23 mouse cellular contexts compared by ENCODE assay signal in genomic region chr1:82798922-82799321, GRCm38 (mm10). TPM values are rescaled to one million over a fixed set of nuclear protein-coding genes. Genes with fewer than 3 reads are reported as not detected.
DNase-seq lines count a peak whose midpoint lies in the region; ATAC-seq and TF ChIP-seq lines count a peak whose summit lies in the region.
"Had no signal": no experiment of that assay in that cellular context is flagged by ENCODE, and none has a peak within 500 bp of the region (broad histone marks: within the 10 kb centered on the region; RNA-seq: fewer than 3 reads in every experiment).

No protein-coding gene starts in this region.

- H3K79me2 ChIP-seq in myocyte (ENCODE audit: control insufficient read depth, insufficient read depth): no peaks in the 10 kb centered on the region

- ATAC-seq in intestine, embryonic 16.5 days: peak; percentile 47
- ATAC-seq in hindbrain, embryonic 12.5 days (ENCODE audit: low FRiP score): no peak
- ATAC-seq: midbrain, embryonic 16.5 days had no signal

- no peak overlapping the region for H3K4me2 ChIP-seq in intestine, embryonic 16.5 days (ENCODE audit: low read depth, low read length)
- no peak overlapping the region for H3K4me2 ChIP-seq in myocyte (ENCODE audit: low read depth)
- no peak overlapping the region for H3K4me2 ChIP-seq in hindbrain, embryonic 12.5 days (replicated peaks)
- H3K4me2 ChIP-seq: embryonic facial prominence, embryonic 12.5 days; hindbrain, embryonic 15.5 days had no signal

- H3K9ac ChIP-seq in intestine, embryonic 16.5 days (ENCODE audit: low read depth, low read length): no peak overlapping the region
- H3K9ac ChIP-seq in hindbrain, embryonic 12.5 days: no peak overlapping the region
- H3K9ac ChIP-seq: embryonic facial prominence, embryonic 12.5 days; hindbrain, embryonic 15.5 days had no signal

- H3K36me3 ChIP-seq in intestine, embryonic 16.5 days (ENCODE audit: control insufficient read depth, insufficient read depth, low read length): no peaks in the 10 kb centered on the region
- no peaks in the 10 kb centered on the region for H3K36me3 ChIP-seq in myocyte (ENCODE audit: control insufficient read depth, insufficient read depth)
- H3K36me3 ChIP-seq in hindbrain, embryonic 12.5 days: no peaks in the 10 kb centered on the region
- H3K36me3 ChIP-seq: embryonic facial prominence, embryonic 12.5 days; hindbrain, embryonic 15.5 days had no signal

- H3K4me3 ChIP-seq in intestine, embryonic 16.5 days (ENCODE audit: low read length): no peak overlapping the region
- H3K4me3 ChIP-seq in myocyte: no peak overlapping the region
- H3K4me3 ChIP-seq in hindbrain, embryonic 12.5 days: no peak overlapping the region
- H3K4me3 ChIP-seq: embryonic facial prominence, embryonic 12.5 days; hindbrain, embryonic 15.5 days had no signal

- H3K9me3 ChIP-seq in intestine, embryonic 16.5 days (ENCODE audit: control insufficient read depth, low read length): no peaks in the 10 kb centered on the region
- H3K9me3 ChIP-seq in hindbrain, embryonic 12.5 days (replicated peaks): no peaks in the 10 kb centered on the region
- H3K9me3 ChIP-seq: embryonic facial prominence, embryonic 12.5 days; hindbrain, embryonic 15.5 days had no signal

- peak; percentile 9 for DNase-seq in gastrocnemius, postnatal 14 days
- DNase-seq in gastrocnemius, postnatal 25 days: no peak
- peak; percentile 40 for DNase-seq in lung, postnatal 10 days
- DNase-seq in lung, postnatal 25 days (ENCODE audit: low spot score): no peak
- no peak for DNase-seq in thymus, adult 18-20 months
- DNase-seq: adrenal gland, postnatal 25 days; cerebellum, postnatal 36 days; heart, postnatal 10 days; right cerebral cortex, postnatal 4 days; thymus, postnatal 14 days had no signal

- intact Hi-C loops in gastrocnemius, postnatal 14 days (cut with DNase I; ENCODE audit: low total_unique reads): no loop called here

- H3K27me3 ChIP-seq in intestine, embryonic 16.5 days (replicated peaks; ENCODE audit: control insufficient read depth, insufficient read depth, low read length): no peaks in the 10 kb centered on the region
- H3K27me3 ChIP-seq in myocyte (ENCODE audit: control insufficient read depth, insufficient read depth, insufficient read length): no peaks in the 10 kb centered on the region
- H3K27me3 ChIP-seq in hindbrain, embryonic 12.5 days: no peaks in the 10 kb centered on the region
- H3K27me3 ChIP-seq: embryonic facial prominence, embryonic 12.5 days; hindbrain, embryonic 15.5 days had no signal

- H3K27ac ChIP-seq in intestine, embryonic 16.5 days (ENCODE audit: low read length): no peak overlapping the region
- no peak overlapping the region for H3K27ac ChIP-seq in hindbrain, embryonic 12.5 days
- H3K27ac ChIP-seq: embryonic facial prominence, embryonic 12.5 days; hindbrain, embryonic 15.5 days had no signal

- no peak for TF ChIP-seq POLR2A in myocyte (IDR thresholded peaks at IDR 0.05; ENCODE audit: insufficient read length, low read depth)

- H3K4me1 ChIP-seq in intestine, embryonic 16.5 days (ENCODE audit: control insufficient read depth, insufficient read depth, low read length): peaks cover 2% of the 10 kb centered on the region; the same call in 1 of the 2 replicates
- H3K4me1 ChIP-seq in hindbrain, embryonic 12.5 days: no peaks in the 10 kb centered on the region
- H3K4me1 ChIP-seq: embryonic facial prominence, embryonic 12.5 days; hindbrain, embryonic 15.5 days had no signal

- no peak overlapping the region for H3ac ChIP-seq in myocyte (ENCODE audit: control insufficient read depth, insufficient read length)

- WGBS in intestine, embryonic 16.5 days: 79% methylated on average over 4 of the region's 4 CpGs
- 84% methylated on average over 4 of the region's 4 CpGs for WGBS in hindbrain, embryonic 12.5 days

TF ChIP-seq in myocyte, 11 proteins besides CTCF, POLR2A, EP300 and RAD21:
- TF ChIP-seq USF1 (IDR thresholded peaks at IDR 0.05; ENCODE audit: low read depth) (no peak), POLR2AphosphoS2 (IDR thresholded peaks at IDR 0.05; ENCODE audit: insufficient read length, low read depth) (no peak), SRF (IDR thresholded peaks at IDR 0.05; ENCODE audit: control insufficient read depth, insufficient read length, low read depth) (no peak), CEBPB (IDR thresholded peaks at IDR 0.05; ENCODE audit: insufficient read depth, poor library complexity, severe bottlenecking) (peak; percentile 34; the same call in 1 of the 2 replicates)

RNA-seq across cellular contexts. Expression of gene Gm47791, which starts 27.9 kb away (rescaled TPM):
- total RNA-seq in gastrocnemius, postnatal 14 days (2021): not detected
- not detected for total RNA-seq in gastrocnemius, postnatal 25 days (2021)
- not detected in 2 replicates for polyA plus RNA-seq in intestine, embryonic 16.5 days (2015; fragmentation: Nextera tagmentation; extraction: Ambion mirVana)
- polyA plus RNA-seq in myocyte (2012; fragmentation: generic; extraction: Trizol): not detected
- not detected in 2 replicates for polyA plus RNA-seq in hindbrain, embryonic 12.5 days (2016; fragmentation: Nextera tagmentation; extraction: Ambion mirVana)
- total RNA-seq: adrenal gland, postnatal 25 days; ES-E14; heart, adult 18-20 months; heart, postnatal 10 days; left cerebral cortex, postnatal 14 days; liver, adult 2 months had no signal
- polyA plus RNA-seq: embryonic facial prominence, embryonic 12.5 days; hindbrain, embryonic 15.5 days; kidney, adult 2 months; liver, adult 2 months; midbrain, embryonic 16.5 days; neural tube, embryonic 14.5 days; stomach, embryonic 14.5 days had no signal

RNA-seq across cellular contexts. Expression of gene Tm4sf20, which starts 30.7 kb away (rescaled TPM):
- not detected for total RNA-seq in gastrocnemius, postnatal 14 days (2021)
- total RNA-seq in gastrocnemius, postnatal 25 days (2021): not detected
- polyA plus RNA-seq in intestine, embryonic 16.5 days (2015; fragmentation: Nextera tagmentation; extraction: Ambion mirVana): 201 and 234 TPM in 2 replicates
- polyA plus RNA-seq in myocyte (2012; fragmentation: generic; extraction: Trizol): not detected
- 0.16 TPM in 1 of 2 replicates, not detected in the other for polyA plus RNA-seq in hindbrain, embryonic 12.5 days (2016; fragmentation: Nextera tagmentation; extraction: Ambion mirVana)
- total RNA-seq: adrenal gland, postnatal 25 days; ES-E14; heart, adult 18-20 months; heart, postnatal 10 days; left cerebral cortex, postnatal 14 days; liver, adult 2 months had no signal
- polyA plus RNA-seq: embryonic facial prominence, embryonic 12.5 days; hindbrain, embryonic 15.5 days; kidney, adult 2 months; liver, adult 2 months; neural tube, embryonic 14.5 days had no signal

RNA-seq across cellular contexts. Expression of gene Agfg1, which starts 40.4 kb away (rescaled TPM):
- 10 to 100 TPM; 21.5 to 25.3 TPM for total RNA-seq in gastrocnemius, postnatal 14 days (2021)
- total RNA-seq in gastrocnemius, postnatal 25 days (2021): 10 to 100 TPM; 23.3 to 24.9 TPM
- polyA plus RNA-seq in intestine, embryonic 16.5 days (2015; fragmentation: Nextera tagmentation; extraction: Ambion mirVana): 14.1 and 31.8 TPM in 2 replicates
- 21.7 TPM for polyA plus RNA-seq in myocyte (2012; fragmentation: generic; extraction: Trizol)
- polyA plus RNA-seq in hindbrain, embryonic 12.5 days (2016; fragmentation: Nextera tagmentation; extraction: Ambion mirVana): 44.9 and 49.4 TPM in 2 replicates

Comparison
In these comparisons a context has a peak if more than half of its experiments do, and no peak if none do; other contexts are left out.
1. DNase-seq: peak in gastrocnemius, postnatal 14 days (single experiment) and lung, postnatal 10 days (single experiment); none in gastrocnemius, postnatal 25 days (single experiment), lung, postnatal 25 days (single experiment) and thymus, adult 18-20 months (0 of 2).
2. RNA of gene Tm4sf20, which starts 30.7 kb away (polyA plus RNA-seq): 201 to 234 TPM in intestine, embryonic 16.5 days; not detected in myocyte (single experiment) and 0.16 TPM in hindbrain, embryonic 12.5 days; every median in the first group is over 100 times any median in the second.